Mouse (Mus musculus) gastrocnemius, postnatal 10 days (tissue): ENCODE results near the gene Hist1h3g. TPM values are rescaled to one million over a fixed set of nuclear protein-coding genes. Genes with fewer than 3 reads are reported as not detected.
"Not testable (repeated sequence)": the region's sequence is repeated elsewhere in the genome, so short reads cannot be mapped to it uniquely, and the experiment has no call there.

Experiments
- DNase-seq: peaks from one replicate; pipeline ENCODE4 v3.0.0; 2021; ENCODE audit warnings: mixed read lengths
- total RNA-seq, 2 experiments: library from RNA; stranded (reverse); gene quantifications; 2 replicates each; pipeline ENCODE4 v1.2.3; 2021

Hist1h3g gene
- total RNA-seq, 2 experiments from 2014 or later: 58.4 to 59.9 TPM

DNA sequence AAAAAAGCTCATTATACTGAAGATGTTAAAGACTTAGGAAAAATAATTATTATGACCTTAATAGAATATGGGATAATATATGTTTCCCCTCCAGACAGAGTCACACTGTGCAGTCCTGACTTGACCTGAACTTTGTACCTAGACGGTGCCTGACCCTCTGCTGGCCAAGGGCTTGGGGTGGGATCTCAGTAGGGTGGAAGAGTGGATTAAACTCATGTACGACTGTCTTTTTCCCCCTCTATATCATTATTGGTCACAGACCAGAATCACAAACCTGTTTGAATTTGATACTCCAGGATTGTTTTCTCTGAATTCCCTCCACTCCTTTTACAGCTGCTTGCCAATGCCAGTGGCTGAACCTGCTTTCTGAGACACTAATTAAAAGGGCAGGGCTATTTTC is 25.5 kb downstream of the Hist1h3g start:
- not testable (repeated sequence) for DNase-seq

DNA sequence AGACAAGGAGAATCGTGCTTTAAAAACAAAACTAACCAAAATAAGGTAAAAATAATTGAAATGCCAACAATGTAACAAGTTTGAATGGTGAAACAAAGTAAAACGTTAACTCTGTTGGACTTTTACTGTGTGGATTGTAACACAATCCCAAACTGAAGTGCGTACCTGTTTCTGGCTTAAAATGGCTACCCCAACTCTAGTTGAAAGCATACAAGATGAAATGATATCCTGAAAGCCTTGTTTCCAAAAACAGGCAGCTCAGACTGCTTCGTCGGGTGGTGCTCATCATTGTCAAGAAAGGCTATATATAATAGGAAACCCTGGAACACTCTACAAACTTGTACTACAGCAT is 26.3 kb downstream of the Hist1h3g start:
- not testable (repeated sequence) for DNase-seq

DNA sequence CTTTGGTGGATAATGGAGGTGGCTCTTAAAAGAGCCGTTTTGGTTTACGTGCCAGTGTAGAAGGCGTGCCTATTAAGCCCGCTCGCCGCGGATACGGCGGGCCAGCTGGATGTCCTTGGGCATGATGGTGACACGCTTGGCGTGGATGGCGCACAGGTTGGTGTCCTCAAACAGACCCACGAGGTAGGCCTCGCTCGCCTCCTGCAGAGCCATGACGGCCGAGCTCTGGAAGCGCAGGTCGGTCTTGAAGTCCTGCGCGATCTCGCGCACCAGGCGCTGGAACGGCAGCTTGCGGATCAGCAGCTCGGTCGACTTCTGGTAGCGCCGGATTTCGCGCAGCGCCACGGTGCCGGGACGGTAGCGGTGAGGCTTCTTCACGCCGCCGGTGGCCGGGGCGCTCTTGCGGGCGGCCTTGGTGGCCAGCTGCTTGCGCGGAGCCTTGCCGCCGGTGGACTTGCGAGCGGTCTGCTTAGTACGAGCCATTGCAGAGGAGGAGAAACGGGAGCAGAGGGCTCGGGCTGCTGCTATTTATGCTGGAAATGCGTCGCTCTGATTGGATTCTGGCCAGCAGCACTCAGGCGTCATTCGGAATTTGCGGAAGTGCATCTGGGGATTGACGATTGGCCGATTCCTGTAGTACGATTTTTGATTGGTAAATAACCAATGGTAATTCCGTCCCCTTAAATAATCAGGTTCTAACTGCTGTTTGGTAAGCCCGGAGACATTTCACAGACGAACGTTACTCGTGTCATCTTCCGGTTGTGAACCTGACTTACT is 26.8 kb downstream of the Hist1h3g start, which contains the start of gene Hist1h3e:
TSS of gene Hist1h3e (minus strand) at position 487 of the 777 bp plus-strand sequence.
- DNase-seq: peak; percentile 90

DNA sequence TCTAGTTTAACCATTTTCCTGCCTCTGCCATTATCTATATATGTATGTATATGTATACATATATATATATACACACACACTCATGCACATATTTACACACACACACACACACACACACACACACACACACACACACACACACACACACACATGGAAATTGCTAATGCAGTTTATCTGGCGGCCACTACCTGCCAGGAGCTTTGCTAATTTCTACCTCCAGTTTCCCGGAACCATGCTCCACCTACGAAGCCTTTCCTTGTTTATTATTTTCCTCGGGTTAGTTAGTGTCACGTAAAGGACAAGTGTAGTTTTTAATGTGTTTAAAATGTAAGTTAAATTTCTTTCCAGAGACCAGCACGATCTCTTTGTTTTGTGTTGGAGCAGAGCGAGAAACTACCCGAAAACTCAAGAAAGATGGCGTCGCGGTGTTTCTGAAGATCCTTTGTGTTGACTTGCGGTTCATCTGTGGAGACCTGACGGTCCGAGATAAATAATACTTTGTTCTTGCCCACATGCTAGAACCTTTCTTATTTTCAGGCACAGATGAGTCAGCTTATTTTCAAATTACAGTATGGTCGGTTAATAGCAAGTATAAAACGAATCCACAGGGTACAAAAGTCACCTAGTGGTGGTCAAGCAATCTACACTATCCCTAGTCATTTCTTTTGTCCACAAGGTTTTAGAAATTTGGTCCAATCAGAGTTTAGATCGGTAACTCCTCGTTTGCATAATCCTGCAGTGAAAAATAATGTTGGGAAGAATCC is 27.7 kb downstream of the Hist1h3g start:
- no peak for DNase-seq

DNA sequence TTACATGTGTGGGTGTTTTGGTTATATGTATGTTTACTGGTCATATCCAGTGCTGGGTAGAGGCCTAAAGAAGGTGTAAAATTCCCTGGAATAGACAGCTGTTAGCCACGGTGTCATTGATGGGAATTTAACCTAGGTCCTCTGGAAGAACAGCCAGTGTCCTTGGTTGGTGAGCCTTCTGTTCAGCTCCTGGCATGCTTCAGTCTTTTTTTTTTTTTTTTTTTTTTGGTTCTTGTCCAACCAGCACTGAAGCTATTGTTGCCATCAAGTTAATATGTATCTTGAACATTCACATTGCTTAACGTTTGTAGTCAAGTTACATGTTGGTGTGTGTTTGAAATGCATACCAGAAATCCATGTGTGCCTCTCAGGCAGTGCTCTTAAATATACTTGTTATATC is 29.3 kb downstream of the Hist1h3g start:
- DNase-seq: no peak

DNA sequence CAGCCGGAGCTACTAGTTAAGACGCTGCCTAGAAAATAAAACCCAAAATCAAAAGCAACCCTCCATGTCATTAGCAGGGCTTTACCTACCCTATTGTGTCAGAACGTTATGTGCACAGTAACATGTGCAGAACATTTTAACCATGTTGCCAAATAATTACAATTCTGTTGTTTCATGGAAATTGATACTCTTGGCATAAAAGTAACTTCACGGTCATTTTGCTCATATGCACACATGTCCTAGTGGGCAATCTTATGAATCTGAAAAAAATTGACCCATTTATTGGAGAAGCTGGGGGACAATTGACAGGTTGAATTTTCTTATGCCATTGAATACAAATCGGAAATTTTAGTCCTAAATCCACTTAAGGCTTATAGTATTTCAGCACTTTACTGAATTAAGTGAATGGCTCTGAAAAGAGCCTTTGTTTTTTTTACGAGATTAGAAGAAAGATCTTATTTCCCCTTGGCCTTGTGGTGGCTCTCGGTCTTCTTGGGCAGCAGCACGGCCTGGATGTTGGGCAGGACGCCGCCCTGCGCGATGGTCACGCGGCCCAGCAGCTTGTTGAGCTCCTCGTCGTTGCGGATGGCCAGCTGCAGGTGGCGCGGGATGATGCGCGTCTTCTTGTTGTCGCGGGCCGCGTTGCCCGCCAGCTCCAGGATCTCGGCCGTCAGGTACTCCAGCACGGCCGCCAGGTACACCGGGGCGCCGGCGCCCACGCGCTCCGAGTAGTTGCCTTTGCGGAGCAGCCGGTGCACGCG is 35.2 kb downstream of the Hist1h3g start:
- DNase-seq: not testable (repeated sequence)

DNA sequence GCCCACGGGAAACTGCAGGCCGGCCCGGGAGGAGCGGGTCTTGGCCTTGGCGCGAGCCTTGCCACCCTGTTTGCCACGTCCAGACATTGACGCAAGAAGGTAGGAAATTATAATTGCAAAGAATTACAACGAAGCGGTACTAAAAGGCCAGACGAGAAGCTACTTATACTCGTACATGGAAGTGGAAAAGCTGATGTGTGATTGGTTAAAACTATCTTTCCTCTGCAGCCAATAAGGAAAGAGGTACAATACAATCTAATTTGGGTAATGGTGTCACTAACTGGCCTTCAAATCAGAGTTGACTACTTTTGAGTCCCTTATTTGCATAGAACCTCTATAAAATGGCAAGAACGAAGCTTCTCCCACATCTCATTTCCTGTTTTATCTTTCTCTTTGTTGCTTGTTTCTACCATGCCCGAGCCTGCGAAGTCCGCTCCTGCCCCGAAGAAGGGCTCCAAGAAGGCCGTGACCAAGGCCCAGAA is 35.8 kb downstream of the Hist1h3g start, which contains the start of the genes Hist1h2ae and Hist1h2bg:
TSS of gene Hist1h2ae (minus strand) at position 199 of the 482 bp plus-strand sequence.
TSS of gene Hist1h2bg (plus strand) at position 375 of the 482 bp plus-strand sequence.
- peak; percentile 39 for DNase-seq

DNA sequence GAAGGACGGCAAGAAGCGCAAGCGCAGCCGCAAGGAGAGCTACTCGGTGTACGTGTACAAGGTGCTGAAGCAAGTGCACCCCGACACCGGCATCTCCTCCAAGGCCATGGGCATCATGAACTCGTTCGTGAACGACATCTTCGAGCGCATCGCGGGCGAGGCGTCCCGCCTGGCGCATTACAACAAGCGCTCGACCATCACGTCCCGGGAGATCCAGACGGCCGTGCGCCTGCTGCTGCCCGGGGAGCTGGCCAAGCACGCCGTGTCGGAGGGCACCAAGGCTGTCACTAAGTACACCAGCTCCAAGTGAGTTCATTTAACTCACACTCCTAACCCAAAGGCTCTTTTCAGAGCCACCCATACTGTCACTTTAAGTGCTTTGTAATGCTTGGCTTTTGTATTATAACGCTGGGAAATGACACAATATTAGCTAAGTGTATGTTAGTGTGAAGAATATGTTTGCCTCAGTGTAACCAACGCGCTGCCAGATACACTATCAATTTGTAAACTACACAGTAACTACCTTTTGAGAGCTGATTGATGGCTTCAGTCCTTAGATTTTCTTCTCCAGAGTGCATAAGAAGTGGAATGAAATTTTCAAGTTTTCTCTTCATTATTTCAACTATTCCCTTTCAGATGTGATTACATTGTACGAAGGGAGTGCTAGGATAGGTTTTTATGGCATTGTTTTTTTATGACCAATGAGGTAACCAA is 36.4 kb downstream of the Hist1h3g start:
- DNase-seq: not testable (repeated sequence)

DNA sequence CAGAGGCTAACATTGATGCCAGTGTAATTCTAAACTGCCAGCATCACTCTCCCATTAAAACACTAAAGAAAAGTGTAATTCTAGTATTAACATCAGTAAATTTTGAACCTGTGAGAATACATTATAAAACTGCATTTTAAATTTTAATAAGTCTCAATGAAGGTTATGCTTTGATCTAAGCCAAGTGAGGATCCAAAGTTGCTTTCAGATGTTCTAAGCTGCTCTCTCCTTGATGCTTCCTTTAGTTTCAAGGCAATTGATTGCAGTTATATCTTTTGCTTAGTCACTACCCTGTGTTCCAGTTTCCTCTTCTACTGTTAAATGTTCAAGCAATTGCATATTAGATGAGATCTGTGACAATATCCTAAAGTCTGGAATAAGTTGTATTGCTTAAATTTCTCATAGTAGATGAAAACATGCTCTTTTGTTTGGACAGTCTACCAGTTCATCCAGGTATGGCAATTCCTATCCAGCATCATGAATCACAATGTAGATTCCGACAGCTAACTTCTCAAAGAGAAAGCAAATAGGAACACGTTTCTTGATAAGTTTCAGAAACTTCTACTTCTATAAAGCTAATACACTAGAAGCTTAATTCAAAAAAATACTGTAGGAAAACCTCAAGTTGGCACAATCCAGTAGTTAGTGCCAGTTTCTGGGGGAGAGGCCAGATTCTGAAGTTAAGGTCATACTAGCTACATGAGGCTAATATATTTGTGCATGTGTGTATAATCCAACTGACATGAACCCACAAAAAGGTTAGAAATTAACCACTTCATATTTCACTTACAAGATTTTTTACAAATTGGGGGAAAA is 37.2 kb downstream of the Hist1h3g start:
- no peak for DNase-seq

DNA sequence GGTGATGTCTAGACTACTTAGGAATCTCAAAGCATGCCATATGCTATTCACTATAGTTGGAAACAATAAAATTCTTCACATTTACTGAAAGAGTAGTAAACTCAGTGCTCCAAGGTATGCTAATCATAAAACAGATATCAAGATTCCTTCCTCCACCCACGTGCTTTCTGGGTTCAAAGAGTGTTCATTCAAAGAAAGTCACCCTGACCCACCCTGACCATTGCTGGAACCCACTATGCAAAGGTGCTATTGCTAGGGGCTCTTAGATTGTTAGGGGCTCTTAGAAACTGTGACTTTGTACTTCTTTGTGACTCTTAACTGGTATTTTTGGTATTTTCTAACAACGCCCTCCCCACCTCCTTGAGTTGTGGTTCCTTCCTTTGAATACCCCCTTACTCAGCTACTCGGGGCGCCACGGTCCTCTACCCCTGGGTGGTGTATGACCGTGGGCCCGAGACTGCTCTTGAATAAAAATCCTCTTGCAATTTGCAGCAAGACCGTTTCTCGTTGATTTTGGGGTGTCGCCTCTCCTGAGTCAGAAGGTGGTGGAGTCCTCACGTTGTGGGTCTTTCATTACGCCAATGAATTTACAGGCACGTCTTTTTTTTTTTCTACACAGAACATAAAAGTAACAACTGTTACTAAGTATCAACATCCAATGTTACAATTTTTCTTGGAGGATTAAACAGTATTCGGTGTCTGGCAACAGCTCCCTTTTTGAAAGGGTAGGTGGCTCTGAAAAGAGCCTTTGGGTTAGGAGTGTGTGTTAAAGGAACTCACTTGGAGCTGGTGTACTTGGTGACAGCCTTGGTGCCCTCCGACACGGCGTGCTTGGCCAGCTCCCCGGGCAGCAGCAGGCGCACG is 38.0 kb downstream of the Hist1h3g start:
- not testable (repeated sequence) for DNase-seq

DNA sequence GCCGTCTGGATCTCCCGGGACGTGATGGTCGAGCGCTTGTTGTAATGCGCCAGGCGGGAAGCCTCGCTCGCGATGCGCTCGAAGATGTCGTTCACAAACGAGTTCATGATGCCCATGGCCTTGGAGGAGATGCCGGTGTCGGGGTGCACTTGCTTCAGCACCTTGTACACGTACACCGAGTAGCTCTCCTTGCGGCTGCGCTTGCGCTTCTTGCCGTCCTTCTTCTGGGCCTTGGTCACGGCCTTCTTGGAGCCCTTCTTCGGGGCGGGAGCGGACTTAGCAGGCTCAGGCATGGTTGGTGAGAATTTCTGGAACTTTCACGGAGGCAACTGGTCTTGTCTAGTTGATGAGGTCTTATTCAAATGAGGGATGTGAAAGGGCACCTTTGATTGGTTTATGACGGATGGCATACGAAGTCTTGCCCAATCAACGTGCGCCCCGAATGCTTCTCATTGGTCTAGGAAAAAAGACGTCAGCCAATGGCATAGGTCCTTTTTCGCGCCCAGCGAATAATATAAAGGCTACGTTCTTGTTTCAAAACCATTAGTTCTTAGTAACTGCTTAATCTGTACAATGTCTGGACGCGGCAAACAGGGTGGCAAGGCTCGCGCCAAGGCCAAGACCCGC is 38.8 kb downstream of the Hist1h3g start, which contains the start of the genes Hist1h2bf and Hist1h2ad:
TSS of gene Hist1h2bf (minus strand) at position 299 of the 627 bp plus-strand sequence.
TSS of gene Hist1h2ad (plus strand) at position 484 of the 627 bp plus-strand sequence.
- DNase-seq: peak; percentile 75

DNA sequence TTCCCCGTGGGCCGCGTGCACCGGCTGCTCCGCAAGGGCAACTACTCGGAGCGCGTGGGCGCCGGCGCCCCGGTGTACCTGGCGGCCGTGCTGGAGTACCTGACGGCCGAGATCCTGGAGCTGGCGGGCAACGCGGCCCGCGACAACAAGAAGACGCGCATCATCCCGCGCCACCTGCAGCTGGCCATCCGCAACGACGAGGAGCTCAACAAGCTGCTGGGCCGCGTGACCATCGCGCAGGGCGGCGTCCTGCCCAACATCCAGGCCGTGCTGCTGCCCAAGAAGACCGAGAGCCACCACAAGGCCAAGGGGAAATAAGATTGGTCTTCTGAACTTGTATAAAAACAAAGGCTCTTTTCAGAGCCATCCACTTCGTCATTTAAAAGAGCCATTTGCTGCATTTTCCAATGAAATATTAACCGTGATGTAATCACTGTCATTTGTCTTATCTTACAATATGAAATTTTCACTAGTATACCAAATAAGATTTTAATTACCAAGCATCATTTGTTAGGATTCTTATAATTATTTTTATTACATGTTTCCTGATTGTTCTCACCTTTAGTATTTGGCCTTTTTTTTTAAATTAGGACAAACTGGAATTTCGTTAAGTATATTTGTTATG is 39.4 kb downstream of the Hist1h3g start:
- DNase-seq: not testable (repeated sequence)

DNA sequence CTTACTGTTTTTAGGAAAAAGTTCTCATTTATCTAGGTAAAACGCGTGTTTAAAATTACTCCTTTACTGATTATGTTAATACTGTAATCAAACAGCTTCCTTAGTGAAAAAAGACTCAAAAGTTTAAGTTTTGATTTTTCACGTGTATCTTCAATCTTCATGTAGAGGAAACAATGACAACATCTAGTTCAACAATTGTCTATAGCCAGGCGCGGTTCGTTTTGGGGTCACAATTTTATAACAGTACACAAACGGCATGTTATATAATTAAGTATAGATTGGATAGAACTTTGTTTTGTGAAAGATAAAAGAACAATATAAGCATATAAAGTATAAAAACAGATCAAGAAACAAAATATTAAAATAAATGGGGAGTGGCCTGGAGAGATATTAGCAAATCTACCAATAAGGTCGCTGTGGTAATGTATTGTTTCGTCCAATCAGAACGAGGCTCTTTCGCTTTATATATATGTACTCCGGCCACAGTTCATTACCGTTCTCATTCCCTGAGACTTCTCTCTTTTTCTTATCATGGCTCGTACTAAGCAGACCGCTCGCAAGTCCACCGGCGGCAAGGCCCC is 40.1 kb downstream of the Hist1h3g start, which contains the start of gene Hist1h3d:
TSS of gene Hist1h3d (plus strand) at position 493 of the 581 bp plus-strand sequence.
- DNase-seq: no peak

DNA sequence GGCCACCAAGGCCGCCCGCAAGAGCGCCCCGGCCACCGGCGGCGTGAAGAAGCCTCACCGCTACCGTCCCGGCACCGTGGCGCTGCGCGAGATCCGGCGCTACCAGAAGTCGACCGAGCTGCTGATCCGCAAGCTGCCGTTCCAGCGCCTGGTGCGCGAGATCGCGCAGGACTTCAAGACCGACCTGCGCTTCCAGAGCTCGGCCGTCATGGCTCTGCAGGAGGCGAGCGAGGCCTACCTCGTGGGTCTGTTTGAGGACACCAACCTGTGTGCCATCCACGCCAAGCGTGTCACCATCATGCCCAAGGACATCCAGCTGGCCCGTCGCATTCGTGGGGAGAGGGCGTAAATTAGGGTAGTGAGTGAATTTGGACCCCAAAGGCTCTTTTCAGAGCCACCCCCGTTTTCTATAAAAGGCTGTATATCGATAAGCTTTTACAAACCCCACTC is 40.7 kb downstream of the Hist1h3g start:
- DNase-seq: not testable (repeated sequence)

DNA sequence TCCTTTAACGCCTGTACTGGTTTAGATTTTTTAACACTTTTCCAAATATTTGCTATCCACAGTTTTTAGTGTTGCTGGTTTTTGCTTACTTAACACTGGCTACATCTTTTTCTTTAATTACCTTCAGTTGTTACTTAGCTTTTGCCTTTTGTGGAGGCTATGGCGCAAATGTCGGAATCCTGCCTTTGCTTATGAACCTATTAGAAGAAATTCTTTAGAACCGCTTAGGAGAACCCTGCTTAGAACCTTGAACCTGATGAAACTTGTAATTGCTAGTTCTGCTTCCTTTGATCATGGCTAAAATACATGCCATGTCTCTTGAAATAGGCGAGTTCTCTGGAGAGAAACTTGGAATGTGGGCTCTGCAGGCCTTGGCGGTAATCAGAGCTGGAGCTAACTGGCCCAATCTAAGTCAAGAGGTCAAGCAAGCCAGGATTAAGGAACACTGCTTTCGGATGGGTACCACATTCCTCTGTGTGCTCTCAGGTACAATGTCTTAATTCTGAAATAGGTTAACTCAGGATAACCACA is 41.2 kb downstream of the Hist1h3g start:
- no peak for DNase-seq

DNA sequence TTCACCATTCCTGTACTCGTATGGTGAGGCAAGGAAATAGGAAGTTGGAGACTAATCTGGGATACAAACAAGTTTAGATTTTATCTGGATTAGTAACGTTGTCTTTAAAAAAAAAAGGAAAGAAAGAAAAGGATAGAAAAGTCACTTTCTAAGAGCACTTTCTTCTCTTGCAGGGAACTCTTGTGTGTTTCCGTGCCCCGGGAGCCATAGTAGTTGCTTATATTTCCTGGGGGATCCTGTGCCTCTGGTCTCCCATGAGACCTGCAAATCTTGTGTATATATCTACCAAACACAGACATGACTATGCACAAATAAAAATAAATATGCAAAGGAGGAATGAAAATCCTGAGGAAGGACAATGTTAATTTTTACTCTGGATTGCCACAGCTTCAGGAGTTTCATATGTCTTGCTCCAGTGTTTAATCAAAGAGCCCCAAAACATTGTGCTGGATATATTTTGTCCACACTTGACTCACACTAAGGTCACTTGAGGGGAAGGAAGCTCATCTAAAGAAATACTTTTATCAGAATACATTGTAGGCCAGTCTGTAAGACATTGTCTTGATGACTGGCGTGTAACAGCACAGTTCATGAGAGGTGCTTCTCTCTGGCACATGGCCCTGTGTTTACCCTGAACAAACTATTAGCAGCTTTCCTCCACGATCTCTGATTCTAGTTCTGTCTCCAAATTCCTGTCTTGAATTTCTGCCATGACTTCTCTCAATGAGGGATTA is 41.9 kb downstream of the Hist1h3g start:
- no peak for DNase-seq

DNA sequence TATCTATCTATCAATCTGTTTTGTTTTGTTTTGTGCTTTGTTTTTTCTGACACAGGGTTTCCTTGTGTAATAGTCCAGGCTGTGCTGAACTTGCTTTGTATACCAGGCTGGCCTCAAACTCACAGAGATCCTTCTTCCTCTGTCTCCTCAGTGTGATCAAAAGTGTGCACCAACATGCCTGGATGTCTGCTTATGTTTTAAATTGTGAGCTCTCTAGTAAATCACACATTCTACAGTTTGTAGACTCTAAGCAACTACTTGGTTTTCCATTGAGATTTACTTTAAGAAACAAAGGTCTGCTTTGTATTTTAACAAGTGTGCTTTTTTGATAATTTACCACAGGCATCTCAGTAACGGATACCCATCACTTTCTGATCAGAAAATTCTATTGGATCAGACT is 42.6 kb downstream of the Hist1h3g start:
- no peak for DNase-seq
